Mouse (Mus musculus) liver, embryonic 14.5 days (tissue): Measurements from ENCODE around the gene Cand1. TPM values are rescaled to one million over a fixed set of nuclear protein-coding genes. Genes with fewer than 3 reads are reported as not detected.

ENCODE experiments used
- ATAC-seq: fragments of 200-750 bp; cut with Nextera tagmentation; 2 replicates; pipeline ENCODE4 v1.8.0; 2017; ENCODE audit warnings: moderate number of reproducible peaks, mild to moderate bottlenecking, moderate library complexity; ENCODE audit not compliant: insufficient read depth
- DNase-seq, 3 experiments: peaks; one replicate each; pipeline ENCODE4 v3.0.0-alpha.2; 2012 to 2013; ENCODE audit warnings: low read depth in 3 of 3, low spot score in 3 of 3
- H3K27ac ChIP-seq: fragments of 300-500 bp; sonication (generic); 2 replicates; pipeline ENCODE4 v1.5.1; 2014; ENCODE audit warnings: moderate library complexity, mild to moderate bottlenecking, control low read depth, inconsistent platforms
- H3K27me3 ChIP-seq: fragments of 300-500 bp; sonication (generic); 2 replicates; pipeline ENCODE4 v1.6.1; 2014; ENCODE audit warnings: mild to moderate bottlenecking, low read length, moderate library complexity; ENCODE audit not compliant: control insufficient read depth, insufficient read depth
- H3K36me3 ChIP-seq: fragments of 300-500 bp; sonication (generic); replicated peaks from 2 replicates; pipeline ENCODE4 v1.6.1; 2014; ENCODE audit warnings: low read depth; ENCODE audit not compliant: control insufficient read depth, insufficient read depth
- H3K4me1 ChIP-seq, 2 experiments: fragments of 200-500 bp in 1 of 2; fragments of 300-500 bp in 1 of 2; sonication (generic) in 1 of 2; replicated peaks; 2 replicates each; pipeline ENCODE4 v1.6.1; 2012 to 2014; ENCODE audit warnings: antibody characterized with exemption in 1 of 2, inconsistent platforms in 1 of 2, low read length in 1 of 2; ENCODE audit not compliant: control insufficient read depth in 2 of 2, insufficient read depth in 2 of 2
- H3K4me2 ChIP-seq: fragments of 300-500 bp; sonication (generic); 2 replicates; pipeline ENCODE4 v1.6.1; 2014; ENCODE audit warnings: low read depth, mild to moderate bottlenecking, control low read depth, moderate library complexity
- H3K4me3 ChIP-seq, 2 experiments: fragments of 200-500 bp in 1 of 2; fragments of 300-500 bp in 1 of 2; sonication (generic) in 1 of 2; 2 replicates each; pipeline ENCODE4 v1.5.1; 2012 to 2014; ENCODE audit warnings: low read depth in 2 of 2, low read length in 2 of 2, mild to moderate bottlenecking in 2 of 2, control low read depth in 1 of 2, inconsistent platforms in 1 of 2, moderate library complexity in 1 of 2; ENCODE audit not compliant: insufficient read depth in 1 of 2
- H3K9ac ChIP-seq: fragments of 300-500 bp; sonication (generic); replicated peaks from 2 replicates; pipeline ENCODE4 v1.6.1; 2014; ENCODE audit warnings: mild to moderate bottlenecking, control low read depth, moderate library complexity
- H3K9me3 ChIP-seq: fragments of 300-500 bp; sonication (generic); 2 replicates; pipeline ENCODE4 v1.6.1; 2016; ENCODE audit warnings: low read length, mixed read lengths; ENCODE audit not compliant: control insufficient read depth
- CTCF ChIP-seq: IDR thresholded peaks from 2 replicates; pipeline ENCODE4 v1.5.1; 2016; ENCODE audit warnings: antibody characterized with exemption, low read depth, control low read depth
- EP300 ChIP-seq: IDR thresholded peaks from 2 replicates; pipeline ENCODE4 v1.6.1; 2016; ENCODE audit warnings: antibody characterized with exemption, low read depth
- WGBS: fragments of 180-500 bp; shearing (Covaris S2); extraction: QIAGEN DNeasy Blood & Tissue Kit; methylation state at CpG from one replicate; pipeline ENCODE4 v1.1.7; 2014; ENCODE audit not compliant: insufficient replicate concordance; 5-methylcytosine and 5-hydroxymethylcytosine counted together
- polyA plus RNA-seq, 2 experiments: library from polyadenylated mRNA; depleted of rRNA in 1 of 2; stranded (reverse) in 1 of 2; unstranded in 1 of 2; fragments of >200 nt; fragmentation: Nextera tagmentation in 1 of 2; extraction: Ambion mirVana in 1 of 2; gene quantifications; 2 replicates each; pipeline versions ENCODE4 v1.2.1 to v1.2.3; 2012 to 2014

Gene Cand1
- polyA plus RNA-seq, 2 experiments = 10.9 to 22.8 TPM

DNA sequence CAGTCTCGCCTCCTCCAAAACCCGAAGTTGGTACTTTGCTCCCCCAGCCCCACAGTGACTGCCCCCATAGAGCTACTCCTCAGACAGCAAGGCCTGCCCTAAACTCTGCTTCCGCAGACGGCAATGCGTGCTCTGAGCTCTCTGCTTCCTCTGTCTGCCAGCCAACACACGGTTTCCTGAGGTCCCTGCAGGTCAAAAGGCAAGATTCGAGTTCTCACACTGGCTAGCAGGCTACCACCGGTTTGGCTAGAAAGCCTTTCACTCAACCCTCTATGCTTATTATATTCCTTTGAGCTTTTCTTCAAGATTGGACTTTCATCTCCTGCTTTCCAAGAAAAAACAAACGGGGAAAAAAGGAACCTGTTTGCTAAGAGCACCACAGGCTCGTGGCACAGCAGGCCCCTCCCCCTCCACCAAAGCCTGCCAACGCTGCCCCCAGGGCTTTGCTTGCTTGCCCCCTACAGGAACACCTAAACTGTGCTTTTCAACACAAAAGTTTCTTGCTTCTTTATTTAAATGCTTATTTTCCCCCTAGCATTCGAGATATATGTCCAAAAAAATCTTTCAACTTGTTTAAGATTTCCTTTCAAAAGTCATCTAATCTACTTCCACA lies 35.4 kb downstream of the Cand1 start:
- DNase-seq (no peak), ATAC-seq (no peak)
- Histone ChIP-seq H3K4me2 (no peak overlapping the region), H3K27ac (no peak overlapping the region), H3K9ac (no peak overlapping the region), H3K36me3 (peaks cover 53% of the 10 kb centered on the region), H3K4me1 (no peaks in the 10 kb centered on the region), H3K4me3 (no peak overlapping the region), H3K27me3 (no peaks in the 10 kb centered on the region), H3K9me3 (no peaks in the 10 kb centered on the region)
- TF ChIP-seq EP300 (no peak), CTCF (no peak)
- WGBS = 56% methylated on average over 12 of the region's 12 CpGs

DNA sequence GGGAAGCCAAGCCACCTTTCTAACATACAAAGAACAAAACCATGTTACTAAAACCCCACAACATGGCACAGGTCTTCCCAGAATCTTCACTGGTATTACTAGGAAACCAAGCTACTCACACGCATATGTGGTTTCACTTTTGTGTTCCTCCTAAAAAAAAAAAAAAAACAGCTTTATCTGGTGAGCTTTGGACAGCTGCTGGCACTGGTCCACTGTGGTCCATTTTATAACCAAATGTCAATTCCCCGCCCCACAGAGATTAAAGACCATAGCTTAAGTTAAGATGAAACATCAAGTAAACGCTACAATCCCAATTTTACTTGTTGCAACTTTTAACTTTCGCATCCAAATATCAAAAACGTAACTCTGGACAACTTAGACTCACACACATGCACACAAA lies 40.0 kb downstream of the Cand1 start:
- no peak for TF ChIP-seq EP300
- no peak for TF ChIP-seq CTCF
- Histone ChIP-seq H3K4me3 (no peak overlapping the region), H3K9me3 (no peaks in the 10 kb centered on the region), H3K9ac (no peak overlapping the region), H3K4me2 (no peak overlapping the region), H3K4me1 (no peaks in the 10 kb centered on the region), H3K27ac (no peak overlapping the region), H3K36me3 (peaks cover 20% of the 10 kb centered on the region), H3K27me3 (no peaks in the 10 kb centered on the region)
- ATAC-seq (no peak), DNase-seq (no peak)
- WGBS = 79% methylated on average over 5 of the region's 5 CpGs

DNA sequence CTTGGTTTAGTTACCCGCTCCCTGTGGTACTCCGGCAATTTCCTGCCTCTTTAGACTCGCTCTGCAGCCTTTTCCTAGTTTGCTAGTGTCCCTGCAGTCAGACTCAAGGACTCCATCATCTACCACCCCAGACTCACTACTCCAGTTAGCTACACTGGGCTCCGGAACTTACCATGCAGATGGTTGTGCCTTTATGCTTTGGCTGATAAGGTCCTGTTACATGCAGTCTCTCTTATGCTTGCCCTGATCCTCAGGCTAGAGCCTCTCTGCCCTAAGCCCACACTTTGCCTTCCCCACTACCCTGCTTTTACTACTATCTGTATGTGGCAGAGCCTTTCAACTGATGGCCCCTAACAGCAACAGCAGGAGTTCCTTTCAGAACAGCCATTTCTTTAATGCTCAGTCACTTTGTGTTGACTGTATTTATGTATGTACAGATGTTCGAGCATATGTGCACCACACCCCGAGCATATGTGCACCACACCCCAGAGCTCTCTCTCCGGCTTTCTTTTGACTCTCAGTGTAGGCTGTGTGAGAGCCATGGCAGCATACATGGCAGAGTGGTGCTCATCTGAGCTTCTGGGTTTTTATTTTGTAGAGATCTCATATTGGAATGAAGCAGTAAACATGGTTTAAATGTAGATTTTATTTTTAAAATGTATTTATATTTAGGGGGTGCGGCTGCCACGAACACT lies 41.5 kb downstream of the Cand1 start:
- DNase-seq (no peak), ATAC-seq (peak; percentile 43; the same call in 1 of the 2 replicates)
- Histone ChIP-seq H3K9ac (no peak overlapping the region), H3K27ac (no peak overlapping the region), H3K36me3 (peaks cover 11% of the 10 kb centered on the region), H3K4me1 (no peaks in the 10 kb centered on the region), H3K4me2 (no peak overlapping the region), H3K9me3 (no peaks in the 10 kb centered on the region), H3K4me3 (no peak overlapping the region), H3K27me3 (no peaks in the 10 kb centered on the region)
- 72% methylated on average over 9 of the region's 9 CpGs for WGBS
- TF ChIP-seq EP300 = no peak
- no peak for TF ChIP-seq CTCF

GRCm38 (mm10) chr10:119197621-119198150 lies 42.2 kb downstream of the Cand1 start:
- peaks cover 0 to 3% of the 10 kb centered on the region in 2 experiments; a peak in 1 of 4 replicates for H3K4me1 ChIP-seq
- 82% methylated on average over 13 of the region's 13 CpGs for WGBS
- ATAC-seq = no peak
- no peak overlapping the region for H3K9ac ChIP-seq
- H3K27ac ChIP-seq = no peak overlapping the region
- H3K27me3 ChIP-seq = no peaks in the 10 kb centered on the region
- no peak overlapping the region for H3K4me2 ChIP-seq
- no peak for DNase-seq
- H3K4me3 ChIP-seq = no peak overlapping the region
- H3K36me3 ChIP-seq = peaks cover 7% of the 10 kb centered on the region
- no peaks in the 10 kb centered on the region for H3K9me3 ChIP-seq
- TF ChIP-seq CTCF (no peak), EP300 (no peak)

- TF ChIP-seq CTCF (no peak), EP300 (no peak)
- Histone ChIP-seq H3K4me3 (no peak overlapping the region), H3K4me2 (peak overlapping the region; percentile 18; the same call in 1 of the 2 replicates), H3K36me3 (no peaks in the 10 kb centered on the region), H3K27me3 (no peaks in the 10 kb centered on the region), H3K27ac (no peak overlapping the region), H3K9ac (no peak overlapping the region; the same call in 1 of the 2 replicates), H3K4me1 (peaks cover 0 to 6% of the 10 kb centered on the region in 2 experiments; a peak in 1 of 4 replicates), H3K9me3 (no peaks in the 10 kb centered on the region)
- ATAC-seq = peak; percentile 48; the same call in 1 of the 2 replicates
- DNase-seq = peak in 2 of 3 experiments; percentile 2 to 10
- 8% methylated on average over 8 of the region's 8 CpGs for WGBS
Observed at GRCm38 (mm10) chr10:119192598-119193372, 47.1 kb downstream of the Cand1 start.
